Mouse (Mus musculus) left cerebral cortex, postnatal 14 days (tissue): ENCODE results near the gene Eif2b5. TPM values are rescaled to one million over a fixed set of nuclear protein-coding genes. Genes with fewer than 3 reads are reported as not detected.
"Not testable (repeated sequence)": the region's sequence is repeated elsewhere in the genome, so short reads cannot be mapped to it uniquely, and the experiment has no call there.

Source experiments
- DNase-seq, 2 experiments: peaks; one replicate each; pipeline ENCODE4 v3.0.0; 2021 to 2022; ENCODE audit warnings: low spot score in 2 of 2, mixed read lengths in 1 of 2
- intact Hi-C: fragments of 180-260 bp; cut with DNase I; formaldehyde crosslinking; loops from one replicate; pipeline ENCODE4 v1.15.1; 2025
- long read RNA-seq, 2 experiments: library from polyadenylated mRNA; stranded (forward); transcript quantifications; one replicate each; pipeline ENCODE4 v2.0.0; 2021
- total RNA-seq, 2 experiments: library from RNA; stranded (reverse); gene quantifications; 2 replicates each; pipeline ENCODE4 v1.2.3; 2021

Eif2b5 gene
- 10 to 100 TPM; 55.0 to 57.6 TPM for total RNA-seq
- long read RNA-seq, experiment 1, transcript Eif2b5-201 (16 exons, 2,554 nt) = major isoform, 142 of 165 reads
- long read RNA-seq, experiment 1, partial matches to known transcripts = 7 of 165 reads
- long read RNA-seq, experiment 1, other reads (novel, unspliced or antisense) = 16 of 165 reads
- long read RNA-seq, experiment 2, transcript Eif2b5-201 (16 exons, 2,554 nt) = major isoform, 97 of 127 reads
- long read RNA-seq, experiment 2, partial matches to known transcripts = 14 of 127 reads
- long read RNA-seq, experiment 2, other reads (novel, unspliced or antisense) = 16 of 127 reads

DNA sequence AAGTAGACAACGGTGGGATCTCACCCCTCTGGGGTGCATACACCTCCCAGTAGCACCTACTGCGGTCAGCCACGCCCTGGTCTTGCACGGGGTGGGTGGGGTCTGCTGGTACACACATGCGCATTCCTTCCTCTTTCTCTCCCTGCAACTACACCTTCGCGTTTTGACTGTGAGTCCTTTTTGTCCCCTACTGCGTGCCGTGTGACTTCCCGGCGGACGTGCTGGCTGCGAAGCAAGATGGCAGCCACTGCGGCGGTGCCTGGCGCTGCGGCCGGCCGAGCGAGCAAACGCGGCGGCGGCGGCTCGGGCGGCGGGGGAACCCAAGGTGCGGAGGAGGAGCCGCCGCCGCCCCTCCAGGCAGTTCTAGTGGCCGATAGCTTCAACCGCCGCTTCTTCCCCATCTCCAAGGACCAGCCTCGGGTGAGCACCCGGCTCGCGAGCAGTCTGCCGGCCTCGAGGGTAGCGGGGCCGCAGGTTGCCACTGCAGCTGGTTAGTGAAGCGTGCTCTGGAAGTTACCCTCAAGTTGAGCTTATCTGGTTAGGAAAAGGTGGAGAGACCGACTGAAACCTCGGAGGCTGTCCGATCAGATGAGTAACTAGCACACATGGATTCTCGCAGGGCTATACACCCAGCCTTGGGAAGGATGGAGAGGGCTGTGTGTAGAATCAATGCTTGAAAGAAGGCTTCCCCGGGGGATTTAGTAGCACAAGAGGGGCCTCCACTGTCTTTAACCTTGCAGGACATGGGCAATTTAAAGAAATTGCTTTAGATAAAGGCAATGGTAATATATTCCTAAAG, at the start of gene Eif2b5:
Gene Eif2b5 (plus strand): TSS at position 141 of the 799 bp plus-strand sequence.
- peak; percentile 92 to 93 for DNase-seq
- intact Hi-C loops = loop anchor here (5.0 kb wide), 1 partner anchor 143 kb away; no protein-coding TSS in a partner anchor

DNA sequence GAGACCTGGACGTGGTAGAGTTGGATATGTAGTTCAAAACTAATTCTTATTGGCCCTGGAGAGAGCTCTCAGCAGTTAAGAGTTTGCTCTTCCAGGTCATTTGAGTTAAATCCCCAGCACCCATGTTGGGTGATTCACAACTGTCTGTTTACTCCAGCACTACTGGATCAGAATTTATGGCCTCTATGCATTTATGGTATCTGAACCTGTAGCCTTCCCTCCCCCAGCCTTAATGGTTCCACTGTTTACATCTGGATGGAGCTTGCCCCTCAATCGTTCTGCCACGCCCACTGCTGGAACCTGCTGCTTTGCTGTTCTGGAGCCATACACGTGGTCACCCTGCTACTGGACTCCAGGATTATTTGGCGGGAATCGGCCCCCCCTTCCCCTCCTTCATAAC, 46.8 kb upstream of the Eif2b5 start:
- DNase-seq = no peak
- intact Hi-C loops = no loop called here

DNA sequence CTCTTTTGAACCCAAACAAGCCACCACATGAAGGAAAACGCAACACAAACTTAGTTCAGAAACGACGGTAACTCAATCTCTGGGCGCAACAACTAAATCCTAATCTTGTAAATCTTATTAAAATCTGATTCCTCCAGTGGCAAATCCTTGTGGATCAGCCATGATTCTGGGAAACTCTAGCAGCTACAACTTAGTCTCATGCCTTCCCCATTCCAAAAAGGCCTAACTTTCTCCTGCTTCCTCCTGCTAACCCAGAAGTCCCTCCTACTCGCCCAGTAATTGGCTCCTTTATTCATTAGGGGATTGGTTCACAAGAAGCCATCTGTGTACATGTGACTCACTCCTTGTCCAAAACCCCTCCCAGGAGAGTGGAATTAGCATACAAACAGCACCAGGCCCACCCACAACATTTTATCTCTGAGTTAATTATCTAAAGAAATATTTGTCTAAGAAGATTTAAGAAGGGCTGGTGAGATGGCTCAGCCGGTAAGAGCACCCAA, 44.4 kb upstream of the Eif2b5 start:
- intact Hi-C loops = no loop called here
- DNase-seq = no peak

DNA sequence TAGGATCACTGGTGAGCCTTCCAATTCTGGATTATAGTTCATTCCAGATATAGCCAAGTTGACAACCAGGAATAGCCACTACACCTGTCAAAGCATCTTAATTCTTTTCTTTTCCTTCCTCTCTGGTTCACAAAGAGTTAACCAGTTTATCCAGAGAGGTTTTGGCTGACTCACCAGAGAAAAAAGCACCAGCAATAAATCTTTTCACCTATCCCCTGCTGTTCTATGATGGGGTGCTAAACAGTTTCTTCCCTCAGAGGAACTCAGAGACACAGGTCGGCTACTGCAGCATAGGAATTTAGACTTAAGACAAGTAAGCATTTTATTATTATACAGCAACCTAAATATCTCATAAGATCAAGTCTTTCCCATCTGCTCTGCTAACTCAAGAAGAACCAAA, 42.5 kb upstream of the Eif2b5 start:
- no peak for DNase-seq
- intact Hi-C loops = no loop called here

DNA sequence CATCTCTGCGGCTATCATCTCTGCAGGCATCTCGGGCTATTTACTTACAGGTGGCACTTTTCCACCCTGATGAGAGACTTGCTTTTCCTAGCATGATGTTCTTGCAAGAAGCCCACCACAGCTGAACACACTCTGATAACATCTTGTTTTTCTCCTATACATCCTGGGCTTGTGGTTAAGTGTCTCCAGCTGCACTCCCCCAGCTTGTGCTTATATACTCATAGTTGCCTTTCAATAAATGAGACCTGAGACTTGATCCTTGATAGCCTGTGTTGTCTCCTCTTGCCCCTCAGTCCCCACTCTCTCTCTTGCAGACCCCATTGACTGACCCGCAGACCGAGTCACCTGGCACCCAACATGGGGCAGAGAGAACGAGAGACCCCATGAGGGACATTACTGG, 39.9 kb upstream of the Eif2b5 start:
- intact Hi-C loops, DNase-seq: not testable (repeated sequence)

DNA sequence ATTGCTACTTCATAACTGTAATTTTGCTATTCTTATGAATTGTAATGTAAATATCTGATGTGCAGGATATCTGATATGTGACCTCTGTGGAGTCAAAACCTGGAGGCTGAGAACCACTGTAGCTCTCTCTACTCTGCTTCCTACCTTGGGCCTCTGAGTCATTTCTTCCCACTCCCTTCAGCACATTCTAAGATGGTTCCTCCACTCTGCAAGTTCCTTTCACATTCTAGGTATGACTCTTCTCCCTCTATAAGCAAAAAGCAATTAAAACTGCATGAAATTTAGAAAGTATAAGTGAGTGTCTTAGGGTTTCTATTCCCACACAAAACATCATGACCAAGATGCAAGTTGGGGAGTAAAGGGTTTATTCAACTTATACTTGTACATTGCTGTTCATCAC, 33.9 kb upstream of the Eif2b5 start:
- DNase-seq = no peak
- intact Hi-C loops = no loop called here

- intact Hi-C loops = loop anchor here (10.0 kb wide), 1 partner anchor 166 kb away; the partner anchor contains the start of gene Parl
- no peak for DNase-seq
Measured at GRCm38 (mm10) chr16:20470981-20471380, 27.6 kb upstream of the Eif2b5 start.

DNA sequence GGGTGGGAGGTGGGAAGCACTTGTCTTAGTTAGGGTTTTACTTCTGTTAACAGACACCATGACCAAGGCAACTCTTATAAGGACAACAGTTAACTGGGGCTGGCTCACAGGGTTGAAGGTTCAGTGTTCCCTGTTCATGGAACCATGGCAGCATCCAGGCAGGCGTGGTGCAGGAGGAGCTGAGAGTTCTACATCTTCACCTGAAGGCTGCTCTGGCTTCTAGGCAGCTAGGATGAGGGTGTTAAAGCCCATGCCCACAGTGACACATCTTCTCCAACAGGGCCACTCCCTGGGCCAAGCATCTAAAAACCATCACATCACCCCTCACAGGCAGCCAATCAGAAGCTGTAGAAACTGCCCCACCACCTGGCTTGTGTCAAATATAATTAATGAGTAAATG, 26.9 kb upstream of the Eif2b5 start:
- no peak for DNase-seq
- intact Hi-C loops = loop anchor here (10.0 kb wide), 1 partner anchor 167 kb away; the partner anchor contains the start of gene Parl

GRCm38 (mm10) chr16:20473748-20474147, 24.9 kb upstream of the Eif2b5 start:
- intact Hi-C loops = loop anchor here (10.0 kb wide), 1 partner anchor 169 kb away; the partner anchor contains the start of gene Parl
- DNase-seq = no peak

- DNase-seq = no peak
- intact Hi-C loops = loop anchor here (10.0 kb wide), 1 partner anchor 169 kb away; the partner anchor contains the start of gene Parl
Measured at GRCm38 (mm10) chr16:20474211-20474610, 24.4 kb upstream of the Eif2b5 start.

DNA sequence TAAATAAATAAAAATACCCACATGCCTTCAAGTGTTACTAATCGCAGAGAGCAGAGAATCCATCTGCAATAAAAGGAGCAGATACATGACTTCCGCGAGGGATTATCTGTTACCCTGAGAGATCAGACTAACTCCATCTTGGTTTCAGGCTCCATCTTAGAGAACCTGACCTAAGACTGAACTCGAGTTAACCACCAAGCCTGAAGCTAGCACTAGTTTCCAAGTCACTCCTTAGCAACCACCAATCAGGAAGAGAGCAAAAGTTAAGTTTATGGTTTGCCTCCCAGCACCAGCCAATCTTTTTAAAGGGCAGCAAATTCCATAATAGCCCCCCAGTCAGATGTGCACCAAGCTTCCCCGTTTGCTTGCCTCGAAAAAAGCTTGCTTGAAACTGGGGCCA, 23.8 kb upstream of the Eif2b5 start:
- intact Hi-C loops = loop anchor here (10.0 kb wide), 1 partner anchor 170 kb away; the partner anchor contains the start of gene Parl
- DNase-seq = no peak

DNA sequence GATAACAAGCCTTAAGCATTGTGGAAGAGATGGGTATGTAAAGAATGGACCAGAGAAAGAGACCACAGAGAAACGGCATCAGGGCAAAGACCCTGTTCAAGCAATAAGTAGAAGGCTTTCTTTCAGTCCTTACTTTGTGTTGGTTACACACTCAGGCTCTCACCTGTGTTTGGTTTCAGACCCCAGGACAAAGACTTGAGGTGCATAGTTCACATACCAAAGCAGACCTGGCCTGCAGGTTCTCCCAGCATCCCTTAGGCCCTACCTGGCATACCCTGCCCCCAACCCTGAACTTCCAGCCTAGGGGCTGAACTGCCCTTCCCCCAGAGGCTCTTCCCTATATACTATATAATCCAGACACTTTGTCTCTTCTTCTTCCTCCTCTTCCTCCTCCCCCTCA, 23.3 kb upstream of the Eif2b5 start:
- intact Hi-C loops = loop anchor here (10.0 kb wide), 1 partner anchor 171 kb away; the partner anchor contains the start of gene Parl
- no peak for DNase-seq

DNA sequence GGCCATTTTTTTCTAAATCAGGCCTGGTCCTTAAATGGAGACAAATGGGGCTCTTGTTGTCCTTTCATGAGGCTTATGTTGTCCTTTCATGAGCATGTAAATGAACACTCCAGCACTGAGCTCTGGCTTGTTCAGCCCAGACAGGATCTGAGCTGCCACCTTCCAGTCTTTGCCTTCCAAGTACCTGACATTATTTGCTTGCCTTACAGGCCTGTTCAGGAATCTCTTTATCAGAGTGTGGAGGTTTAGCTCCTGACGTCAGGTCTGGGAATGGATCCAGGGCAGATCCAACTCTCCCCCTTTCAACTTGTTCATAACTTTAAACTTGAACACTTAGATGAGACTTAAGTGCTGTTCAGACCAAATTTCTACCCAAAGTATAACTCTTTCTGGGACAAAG, 21.8 kb upstream of the Eif2b5 start:
- DNase-seq = no peak
- intact Hi-C loops = loop anchor here (10.0 kb wide), 1 partner anchor 172 kb away; the partner anchor contains the start of gene Parl

DNA sequence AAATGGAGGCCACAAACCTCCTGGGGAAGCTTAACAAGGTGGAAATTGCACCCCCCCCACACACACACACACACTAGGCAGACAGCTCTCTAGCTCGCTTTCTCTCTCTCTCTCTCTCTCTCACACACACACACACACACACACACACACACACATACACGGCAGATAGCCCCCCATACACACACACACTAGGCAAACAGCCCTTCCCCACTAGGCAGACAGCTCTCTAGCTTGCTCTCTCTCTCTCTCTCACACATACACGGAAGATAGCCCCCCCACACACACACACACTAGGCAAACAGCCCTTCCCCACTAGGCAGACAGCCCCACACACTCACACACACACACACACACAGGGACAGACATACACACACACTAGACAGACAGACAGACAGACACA, 21.3 kb upstream of the Eif2b5 start:
- no peak for DNase-seq
- intact Hi-C loops = loop anchor here (10.0 kb wide), 1 partner anchor 172 kb away; the partner anchor contains the start of gene Parl

DNA sequence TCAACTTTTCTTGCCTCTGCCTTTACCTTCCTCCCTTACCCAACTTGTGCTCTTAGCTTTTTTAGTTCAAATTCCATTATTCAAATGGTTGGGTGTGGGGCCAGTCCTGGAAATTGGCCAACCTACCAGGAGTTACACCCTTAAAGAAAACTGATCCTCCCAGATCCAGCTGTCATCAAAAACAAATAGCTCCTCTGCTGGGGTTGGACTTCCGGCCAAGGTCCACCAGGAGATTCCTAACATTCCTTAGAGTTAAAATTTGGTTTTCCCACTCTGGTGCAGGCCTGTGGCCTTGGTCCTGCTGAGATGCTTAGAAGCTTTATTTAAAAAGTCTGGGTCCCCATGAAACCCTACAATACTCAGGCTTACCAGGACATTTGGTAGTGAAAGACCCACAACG, 20.1 kb upstream of the Eif2b5 start:
- DNase-seq = no peak
- intact Hi-C loops = loop anchor here (10.0 kb wide), 1 partner anchor 174 kb away; the partner anchor contains the start of gene Parl

DNA sequence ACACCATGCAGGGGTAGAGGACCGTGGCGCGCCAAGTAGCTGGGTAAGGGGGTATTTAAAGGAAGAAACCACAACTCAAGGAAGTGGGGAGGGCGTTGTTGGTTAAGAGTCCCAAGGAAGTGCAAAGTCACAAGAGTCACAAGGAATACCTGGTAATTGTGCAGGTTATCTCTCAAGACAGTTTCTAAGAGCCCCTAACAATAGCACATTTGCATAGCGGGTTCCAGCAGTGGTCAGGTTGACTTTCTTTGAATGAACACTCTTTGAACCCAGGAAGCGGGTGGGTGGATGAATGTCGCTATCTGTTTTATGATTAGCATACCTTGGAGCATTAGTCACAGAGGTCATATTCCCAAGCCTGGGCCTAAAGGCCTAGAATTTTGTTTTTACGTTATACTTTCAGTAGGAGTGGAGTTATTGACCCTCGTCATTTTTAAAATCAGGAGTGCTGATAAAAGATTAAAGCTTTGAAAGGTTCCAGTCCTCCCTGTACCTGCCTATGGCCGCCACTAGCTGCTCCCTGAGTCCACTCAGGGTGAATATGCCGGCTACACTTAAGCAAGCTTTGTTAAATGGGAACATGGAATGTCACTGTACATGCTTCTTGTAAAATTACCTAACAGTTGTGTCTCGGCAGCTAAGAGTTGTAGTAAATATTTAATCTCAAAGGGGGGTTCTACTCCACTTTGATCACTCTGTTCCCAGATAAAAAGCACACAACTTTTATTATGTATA, 19.4 kb upstream of the Eif2b5 start:
- intact Hi-C loops = loop anchor here (10.0 kb wide), 1 partner anchor 174 kb away; the partner anchor contains the start of gene Parl
- DNase-seq = not testable (repeated sequence)

- intact Hi-C loops = no loop called here
- DNase-seq = peak in 1 of 2 experiments; percentile 39
Measured at GRCm38 (mm10) chr16:20480115-20480514, 18.5 kb upstream of the Eif2b5 start.

GRCm38 (mm10) chr16:20481746-20482145, 16.9 kb upstream of the Eif2b5 start:
- DNase-seq = no peak
- intact Hi-C loops = no loop called here

GRCm38 (mm10) chr16:20483716-20484115, 14.9 kb upstream of the Eif2b5 start:
- DNase-seq, intact Hi-C loops: not testable (repeated sequence)
